Mouse (Mus musculus) kidney, adult 18-20 months (tissue): ENCODE measurements around the gene Cdh23.
A peak's percentile ranks its signal among the peaks of the same experiment; 100 is the strongest.

ENCODE experiments used
- DNase-seq: peaks from one replicate; pipeline ENCODE4 v3.0.0; 2021

The Cdh23 gene

DNA sequence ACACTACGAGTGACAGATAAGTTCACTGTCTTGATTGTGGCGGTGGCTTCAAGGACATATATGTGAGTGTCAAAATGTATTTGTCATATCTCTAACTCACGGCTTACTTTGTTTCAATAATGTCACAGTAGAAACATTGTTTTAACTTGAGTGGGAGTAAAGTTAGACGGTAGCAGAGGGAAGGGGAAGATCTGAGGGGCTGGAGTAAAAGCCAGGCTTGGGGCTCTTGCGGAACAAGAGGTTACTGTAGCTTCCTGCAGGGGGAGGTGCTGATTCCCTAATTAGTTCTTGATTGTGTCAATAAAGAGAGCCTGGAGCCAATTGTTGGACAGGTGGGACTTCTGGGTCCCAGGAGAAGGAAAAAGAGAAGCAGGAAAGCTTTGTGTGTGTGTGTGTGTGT, 70.2 kb downstream of the Cdh23 start:
- DNase-seq, result no peak

DNA sequence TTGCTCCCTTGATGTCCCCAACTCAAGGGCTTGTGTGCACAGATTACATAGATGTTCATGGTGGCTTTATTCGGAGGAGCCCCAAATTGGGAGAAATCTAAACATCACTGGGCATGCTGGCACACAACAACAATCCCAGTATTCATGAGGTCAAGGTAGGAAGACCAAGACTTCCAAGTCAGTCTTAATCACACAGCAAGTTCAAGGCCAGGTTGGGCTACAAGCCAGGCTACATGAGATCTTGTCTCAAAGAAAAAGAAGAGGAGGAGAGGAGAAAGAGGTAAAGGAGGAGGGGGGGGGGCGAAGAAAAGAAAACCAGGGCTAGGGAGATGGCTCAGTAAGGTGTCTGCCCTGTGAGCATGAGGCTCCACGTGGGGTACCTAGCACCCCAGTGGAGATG, 70.8 kb downstream of the Cdh23 start:
- DNase-seq, result no peak

DNA sequence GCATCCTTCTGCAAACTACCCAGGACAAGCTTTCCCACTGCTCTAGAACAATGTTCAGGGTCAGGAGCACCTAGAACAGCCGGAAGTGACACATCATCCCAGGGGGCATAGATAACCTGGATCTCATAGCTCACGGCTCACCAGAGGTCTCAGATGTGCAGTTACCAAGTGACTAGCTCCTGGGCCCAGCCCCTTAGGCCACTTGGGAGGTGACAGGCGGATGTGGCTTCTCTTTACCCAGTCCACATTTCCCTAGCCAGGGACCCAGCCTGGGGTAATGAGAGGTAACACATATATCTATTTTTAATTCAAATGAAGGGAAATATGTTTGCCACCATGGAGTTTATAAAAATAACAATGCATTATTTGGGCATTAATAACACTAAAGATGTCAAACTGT, 71.3 kb downstream of the Cdh23 start:
- DNase-seq, result no peak

DNA sequence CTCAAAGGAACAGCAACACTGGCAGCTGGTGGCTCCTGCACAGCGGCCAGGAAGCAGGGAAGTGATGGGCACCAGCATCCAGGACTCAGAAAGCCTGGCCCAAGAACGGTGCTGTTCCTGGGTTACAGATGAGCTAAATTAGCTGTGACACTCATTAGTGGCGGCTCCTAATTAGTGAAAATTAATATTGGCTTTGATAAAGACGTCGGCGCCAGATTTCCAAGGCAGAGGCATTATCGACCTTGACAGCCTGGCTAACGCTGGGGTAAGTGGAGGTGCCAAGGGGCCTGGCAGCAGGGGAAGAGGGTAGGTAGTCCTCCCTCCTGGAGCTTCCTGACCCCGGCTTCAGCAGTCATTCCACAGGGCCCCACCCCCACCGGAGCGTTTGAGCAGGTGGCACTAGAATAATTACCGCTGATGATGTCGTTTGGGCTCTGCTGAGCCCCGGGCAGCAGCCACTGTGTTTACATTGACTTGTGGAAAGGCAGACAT, 72.0 kb downstream of the Cdh23 start:
- no peak for DNase-seq

DNA sequence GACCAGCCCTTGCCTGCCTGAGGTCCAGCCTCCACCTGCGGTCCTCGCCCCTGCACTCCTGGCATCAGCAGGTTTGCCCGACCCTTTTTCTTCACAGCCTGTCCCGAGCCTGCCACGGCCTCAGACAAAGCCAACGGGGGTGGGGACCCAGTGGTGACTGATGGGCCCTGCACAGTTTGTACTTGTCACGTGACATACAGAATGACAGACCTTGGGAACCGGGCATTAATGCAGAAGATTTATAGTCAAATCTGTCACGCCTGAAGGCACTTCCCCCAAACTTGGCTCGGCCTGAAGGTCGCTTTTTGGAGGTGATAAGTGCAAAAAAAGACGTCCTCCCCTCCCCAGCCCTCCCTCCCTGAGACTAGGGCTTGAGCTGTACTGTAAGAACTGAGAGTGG, 73.5 kb downstream of the Cdh23 start:
- no peak for DNase-seq

DNA sequence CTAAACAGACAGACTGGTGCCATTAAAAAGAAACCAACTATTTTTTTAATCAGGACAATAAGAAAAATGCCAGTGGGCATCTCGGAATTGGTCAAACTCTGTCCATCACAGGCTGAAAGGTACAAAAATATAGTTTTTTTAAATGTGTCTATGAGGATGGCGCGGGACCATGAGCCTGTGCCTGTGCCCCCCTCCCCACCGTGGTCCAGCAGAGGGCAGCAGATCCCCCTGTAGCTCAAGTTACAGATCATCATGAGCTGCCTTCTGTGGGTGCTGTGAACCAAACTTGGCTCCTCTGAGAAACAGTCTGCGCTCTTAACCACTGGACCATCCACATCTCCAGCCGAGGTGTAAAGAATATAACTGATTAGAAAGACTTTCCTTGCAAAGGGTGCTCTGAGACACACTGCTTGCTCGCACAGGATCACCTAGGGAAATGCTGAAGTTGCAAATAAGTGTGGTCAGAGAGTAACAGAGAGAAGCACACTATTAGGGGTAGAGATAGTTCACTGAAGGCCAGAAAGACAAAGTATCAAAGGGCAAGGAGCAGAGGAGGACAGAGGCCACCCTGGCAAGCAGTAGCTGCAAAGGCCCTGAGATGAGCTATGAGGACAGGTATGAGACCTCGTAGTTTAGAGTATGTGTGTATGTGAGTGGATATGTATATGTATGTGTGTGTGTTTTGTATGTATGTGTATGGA, 74.7 kb downstream of the Cdh23 start:
- DNase-seq, result no peak

DNA sequence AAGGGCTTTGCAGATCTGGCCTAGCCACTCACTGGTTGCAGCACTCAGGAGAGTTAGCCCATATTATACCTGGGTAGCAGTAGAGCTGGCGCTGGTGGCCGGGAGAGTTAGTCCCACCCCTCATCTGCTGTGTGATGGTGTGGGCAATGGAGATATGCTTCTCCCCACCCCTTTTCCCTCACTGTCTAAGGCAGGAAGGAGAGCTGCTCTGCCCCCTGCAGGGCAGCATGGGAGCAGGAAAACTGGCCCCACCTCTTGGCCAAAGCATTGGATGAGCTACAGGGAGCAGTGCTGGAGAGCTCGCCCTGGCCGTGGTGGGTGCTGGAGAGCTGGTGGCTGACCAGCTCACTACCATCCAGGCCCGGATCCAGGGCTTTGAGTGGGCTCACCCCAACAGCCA, 80.4 kb downstream of the Cdh23 start:
- DNase-seq, result no peak

DNA sequence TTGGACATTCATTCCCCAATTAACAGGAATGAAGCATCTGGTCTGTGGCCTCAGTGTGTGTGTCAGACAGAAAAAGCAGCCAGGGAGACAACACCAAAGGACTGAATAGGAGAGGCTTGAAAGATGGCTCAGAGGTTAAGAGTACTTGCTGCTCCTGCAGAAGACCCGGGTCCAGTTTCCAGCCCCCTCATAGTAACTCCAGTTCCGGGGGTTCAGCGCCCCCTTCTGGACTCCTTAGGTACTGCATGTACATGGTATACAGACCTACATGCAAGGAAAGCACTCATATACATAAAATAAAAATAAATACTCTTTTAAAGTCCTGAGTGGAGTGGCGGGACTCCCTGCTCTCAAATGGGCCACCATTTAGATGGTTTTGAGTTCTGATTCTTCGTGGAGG, 83.4 kb downstream of the Cdh23 start:
- no peak for DNase-seq

DNA sequence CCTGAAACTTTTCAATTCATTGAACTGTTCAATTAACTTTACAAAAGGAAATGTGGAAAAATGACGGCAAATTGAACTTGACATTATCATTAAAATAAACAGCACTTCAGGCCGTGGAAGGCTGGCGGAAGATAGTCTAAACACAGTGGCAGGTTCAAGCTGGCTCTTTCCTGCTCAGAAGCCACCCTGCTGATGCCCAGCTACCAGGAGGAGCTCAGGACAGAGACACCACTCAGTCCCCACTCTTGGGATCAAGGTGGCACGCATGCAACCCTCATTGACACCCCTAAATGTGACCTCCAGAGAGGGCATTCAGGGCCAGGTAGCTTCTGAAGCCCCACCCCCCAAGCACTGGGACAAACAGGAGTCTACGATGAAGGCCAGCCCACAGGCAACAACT, 89.1 kb downstream of the Cdh23 start:
- no peak for DNase-seq

DNA sequence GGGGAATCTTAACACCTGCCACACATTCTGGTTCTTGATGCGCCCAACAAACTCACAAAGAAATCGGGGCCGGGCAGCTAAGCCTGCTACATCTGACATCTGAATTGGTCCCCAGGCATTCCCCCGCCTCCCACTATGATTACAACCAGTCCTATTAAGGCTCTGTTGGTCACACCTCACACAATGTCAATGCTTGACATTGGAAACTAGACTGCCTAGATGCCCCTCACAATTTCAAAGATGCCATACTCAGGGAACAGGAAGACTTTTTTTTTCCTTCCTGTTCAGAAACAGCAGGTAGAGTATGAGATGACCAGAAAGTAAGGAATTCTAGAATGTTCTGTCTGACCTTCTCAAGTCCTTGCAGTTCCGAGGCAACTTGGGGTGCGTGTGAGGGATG, 89.6 kb downstream of the Cdh23 start:
- DNase-seq, result no peak

DNA sequence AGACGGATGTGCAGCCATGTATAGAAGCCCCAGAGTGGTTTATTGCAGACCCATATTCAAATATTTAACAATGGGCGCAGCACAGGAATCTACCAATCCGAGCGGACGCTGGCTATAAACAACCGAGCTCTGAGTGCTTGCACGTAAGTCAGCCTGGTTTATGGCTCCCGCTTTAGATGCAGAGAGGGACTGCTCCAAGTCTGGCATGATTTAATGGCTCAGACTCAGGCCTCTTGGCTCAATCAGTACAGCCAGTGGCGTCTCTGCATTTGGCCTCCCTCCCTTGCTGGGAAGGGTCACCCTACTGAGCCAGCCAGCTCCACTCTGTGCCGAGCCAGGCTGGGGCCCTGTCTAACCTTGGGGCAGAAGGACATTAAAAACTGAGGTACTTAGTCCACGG, 94.1 kb downstream of the Cdh23 start:
- no peak for DNase-seq

DNA sequence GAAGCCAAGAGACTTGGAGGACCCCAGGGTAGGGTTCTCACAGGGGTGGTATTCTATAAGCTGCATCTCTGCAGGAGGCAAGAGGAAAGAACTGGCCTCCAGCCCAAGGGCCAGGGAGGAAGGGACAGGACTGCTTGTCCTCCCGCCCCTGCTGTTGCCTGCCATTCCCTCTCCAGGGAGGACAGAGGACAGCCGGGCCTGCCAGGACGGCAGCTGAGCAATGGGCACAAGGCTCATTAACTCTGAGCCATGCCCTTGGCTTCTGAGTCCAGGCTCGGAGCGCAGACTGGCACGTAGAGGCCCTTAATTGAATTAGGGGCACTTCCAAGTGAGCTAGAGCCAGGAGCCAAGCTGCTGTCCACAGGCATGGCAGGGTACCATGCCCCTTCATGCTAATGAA, 101.1 kb downstream of the Cdh23 start:
- peak; percentile 6 for DNase-seq

DNA sequence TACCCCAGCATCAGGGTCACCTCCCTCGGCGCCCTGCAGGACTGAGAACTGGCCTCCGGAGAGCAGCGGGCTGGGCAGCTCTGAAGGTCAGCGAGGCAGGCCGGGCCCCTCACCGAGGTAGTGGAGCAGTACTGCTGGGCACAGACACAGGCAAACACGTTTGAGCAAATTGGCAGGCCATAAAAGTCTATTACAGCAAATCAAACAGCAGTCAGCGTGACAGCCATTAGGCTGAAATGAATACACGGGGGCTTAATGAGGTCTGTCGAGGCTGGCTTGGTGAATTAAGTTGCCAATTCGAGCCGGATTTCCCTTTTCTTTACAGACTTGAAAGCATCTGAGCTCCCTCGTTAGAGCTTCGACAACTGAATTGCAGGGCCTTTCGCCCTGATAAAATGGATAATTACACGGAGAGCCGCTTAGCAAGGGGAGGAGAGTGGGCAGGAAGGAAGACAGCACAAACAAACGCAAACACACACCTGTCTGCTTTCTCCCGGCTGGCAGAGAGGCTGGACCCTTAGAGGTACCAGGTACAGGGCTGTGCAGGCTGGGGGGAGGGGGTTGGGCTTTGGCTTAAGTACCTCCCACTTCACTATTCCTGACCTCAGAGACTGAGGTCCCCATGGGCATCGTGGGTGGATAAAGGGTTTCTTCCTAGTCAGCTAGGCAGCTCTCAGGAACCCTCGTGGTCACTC, 103.3 kb downstream of the Cdh23 start:
- no peak for DNase-seq

DNA sequence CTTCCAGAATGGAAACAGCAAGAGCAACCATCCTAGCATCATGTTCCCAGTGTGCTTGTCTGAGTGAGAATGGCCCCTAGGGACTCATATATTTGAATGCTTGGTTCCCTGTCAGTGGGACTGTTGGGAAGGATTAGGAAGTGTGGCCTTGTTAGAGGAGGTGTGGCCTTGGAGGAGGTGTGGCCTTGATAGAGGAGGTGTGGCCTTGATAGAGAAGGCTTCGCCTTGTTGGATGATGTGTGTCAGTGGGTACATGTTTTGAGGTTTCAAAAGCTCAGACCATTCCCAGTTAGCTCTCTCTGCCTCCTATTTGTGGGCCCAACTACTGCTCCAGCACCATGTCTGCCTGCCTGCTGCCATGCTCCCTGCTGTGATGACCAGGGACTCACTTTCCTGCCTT, 105.0 kb downstream of the Cdh23 start:
- DNase-seq, result no peak

DNA sequence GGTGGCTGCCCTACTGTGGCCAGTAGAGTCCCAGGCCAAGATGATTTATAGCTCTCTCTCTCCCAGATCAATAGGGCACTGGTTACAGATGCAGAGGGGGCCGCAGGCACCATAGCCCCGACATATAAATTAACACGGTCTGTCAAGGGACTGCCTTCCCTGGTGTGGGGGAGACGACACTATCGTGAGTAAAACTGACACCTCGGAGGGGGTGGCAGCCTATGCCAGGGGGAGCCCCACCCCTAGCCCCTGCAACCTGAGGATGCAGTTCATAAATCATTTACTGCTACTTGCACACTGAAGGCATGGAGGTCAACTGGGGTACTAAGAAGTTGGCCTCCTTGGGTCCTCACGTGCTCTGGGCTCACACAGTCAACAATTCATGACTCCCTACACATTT, 106.0 kb downstream of the Cdh23 start:
- no peak for DNase-seq

DNA sequence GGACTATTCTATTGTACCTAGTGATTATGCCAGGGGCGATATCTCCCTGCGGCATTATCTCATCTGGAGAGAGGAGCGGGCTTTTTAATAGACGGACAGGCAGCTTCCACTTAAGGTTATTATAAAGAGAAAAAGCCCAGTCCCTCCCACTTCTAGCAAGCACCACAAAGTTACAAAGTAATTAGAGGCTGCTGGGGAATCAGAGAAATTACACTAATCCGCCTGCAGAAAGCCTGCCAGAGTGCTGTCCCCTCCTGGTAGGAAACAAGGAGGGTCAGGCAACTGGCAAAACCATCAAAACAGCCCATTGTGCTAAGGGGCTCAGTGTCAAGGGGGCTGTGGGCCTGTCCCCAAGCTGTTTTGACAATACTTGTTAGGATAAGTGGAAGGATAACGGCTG, 110.6 kb downstream of the Cdh23 start:
- DNase-seq, result no peak

DNA sequence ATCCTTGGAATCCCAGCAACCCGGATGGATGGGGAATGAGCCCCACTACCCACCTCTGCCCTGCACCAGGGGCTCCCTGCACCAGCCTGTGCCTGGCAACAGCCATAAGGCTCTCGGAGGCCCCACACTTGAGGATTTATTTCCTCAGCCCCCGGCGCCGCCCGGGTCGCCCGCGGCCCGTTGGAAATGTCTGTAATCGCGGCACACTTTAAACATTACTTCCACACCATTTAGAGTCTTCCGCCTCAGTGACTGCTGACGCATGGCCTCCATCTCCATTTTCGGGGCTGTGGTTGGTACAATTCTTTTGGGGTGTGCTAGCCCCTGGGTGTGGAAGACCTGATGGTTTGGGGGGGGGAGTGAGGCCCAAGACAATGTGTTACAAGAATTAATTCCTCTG, 113.3 kb downstream of the Cdh23 start:
- no peak for DNase-seq

DNA sequence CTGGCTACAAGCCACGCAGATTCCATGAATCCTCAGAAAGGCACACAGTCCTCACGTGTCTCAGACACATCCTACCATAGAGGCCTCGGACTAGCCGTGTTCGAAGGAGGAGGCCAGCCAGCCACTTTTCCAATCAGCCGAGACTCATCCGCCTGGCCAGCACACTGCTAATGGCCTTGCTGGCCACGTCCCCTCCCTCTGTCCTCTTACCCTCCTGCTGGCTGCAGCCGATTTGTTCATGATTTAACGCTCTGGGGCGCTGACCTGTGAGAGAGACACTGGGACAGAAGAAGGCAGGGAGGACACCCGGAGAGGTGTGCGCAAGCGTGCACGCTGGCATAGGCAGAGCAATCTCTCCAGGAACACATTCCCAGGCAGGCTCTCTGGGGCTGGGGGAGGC, 115.6 kb downstream of the Cdh23 start:
- DNase-seq, result peak; percentile 6

DNA sequence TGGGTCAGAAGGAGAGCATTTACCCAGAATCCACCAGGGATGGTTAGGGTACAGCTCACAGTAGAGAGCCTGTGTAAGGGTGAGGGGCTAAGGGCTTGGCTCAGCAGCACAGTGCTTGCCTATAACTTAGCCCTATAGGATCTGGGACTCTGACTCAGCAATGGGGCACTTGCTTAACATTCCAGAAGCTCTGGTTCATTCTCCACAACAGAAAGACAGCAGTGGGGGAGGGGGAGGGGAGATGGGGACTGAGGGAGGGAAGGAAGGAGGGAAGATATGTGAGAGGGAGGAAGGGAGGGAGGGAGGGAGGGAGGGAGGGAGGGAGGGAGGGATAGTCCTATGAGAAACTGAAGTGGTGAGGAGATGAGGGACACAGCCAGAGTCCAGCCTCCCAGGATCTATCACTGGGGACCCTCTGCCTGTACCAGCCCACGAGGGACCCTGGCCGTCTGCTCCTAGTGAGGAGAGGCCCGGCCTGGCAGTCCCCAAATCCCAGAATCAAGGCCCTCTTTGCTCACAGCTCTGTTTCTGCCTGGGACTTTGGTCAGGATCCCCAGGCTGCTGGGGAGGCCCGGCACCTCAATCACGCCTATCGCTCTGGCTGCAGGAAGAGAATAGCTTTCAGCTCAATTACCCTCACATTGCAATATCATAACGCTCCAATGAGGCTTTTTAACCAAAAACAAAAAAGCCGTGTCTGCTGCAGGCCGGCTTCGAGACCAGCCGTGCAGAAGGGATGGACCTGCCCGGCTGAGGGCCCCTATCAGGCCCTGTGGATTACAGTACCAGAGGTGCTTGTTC, 117.4 kb downstream of the Cdh23 start:
- no peak for DNase-seq

DNA sequence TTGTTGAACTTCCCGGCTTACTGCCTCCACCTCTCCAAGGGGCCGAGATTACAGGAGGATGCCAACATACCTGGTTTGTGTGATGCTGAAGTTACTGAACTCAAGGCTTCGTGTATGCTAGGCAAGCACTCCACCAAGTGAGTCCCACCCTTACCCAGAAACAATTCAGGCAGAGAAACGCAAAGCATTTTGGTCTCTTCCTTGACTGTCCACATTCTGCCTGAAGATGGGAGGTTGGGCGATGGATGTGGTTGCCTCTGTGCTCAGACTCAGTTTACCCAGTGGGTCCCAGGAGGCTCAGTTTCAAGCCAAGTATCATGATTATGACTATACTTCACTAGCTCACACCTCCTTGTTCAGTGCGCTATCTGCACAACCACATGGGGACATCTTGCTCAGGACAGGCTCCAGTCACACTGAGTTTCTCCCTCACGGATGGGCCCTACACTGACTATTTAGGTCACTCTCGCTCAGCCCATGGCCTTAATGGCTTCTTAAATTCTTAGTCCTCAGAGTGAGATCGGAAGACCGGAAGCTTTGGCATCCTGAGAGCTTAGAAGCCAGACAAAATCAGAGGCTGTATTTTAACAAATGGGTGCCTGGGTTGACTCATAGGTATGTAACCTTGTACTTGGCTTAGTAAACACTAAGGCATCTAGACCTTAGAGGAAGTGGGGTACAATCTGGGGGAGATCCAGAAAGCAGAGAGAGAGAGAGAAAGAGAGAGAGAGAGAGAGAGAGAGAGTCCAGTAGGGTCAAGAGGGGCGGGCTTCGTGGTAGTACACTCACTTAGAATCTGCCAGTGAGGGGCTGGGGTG, 118.2 kb downstream of the Cdh23 start:
- no peak for DNase-seq

DNA sequence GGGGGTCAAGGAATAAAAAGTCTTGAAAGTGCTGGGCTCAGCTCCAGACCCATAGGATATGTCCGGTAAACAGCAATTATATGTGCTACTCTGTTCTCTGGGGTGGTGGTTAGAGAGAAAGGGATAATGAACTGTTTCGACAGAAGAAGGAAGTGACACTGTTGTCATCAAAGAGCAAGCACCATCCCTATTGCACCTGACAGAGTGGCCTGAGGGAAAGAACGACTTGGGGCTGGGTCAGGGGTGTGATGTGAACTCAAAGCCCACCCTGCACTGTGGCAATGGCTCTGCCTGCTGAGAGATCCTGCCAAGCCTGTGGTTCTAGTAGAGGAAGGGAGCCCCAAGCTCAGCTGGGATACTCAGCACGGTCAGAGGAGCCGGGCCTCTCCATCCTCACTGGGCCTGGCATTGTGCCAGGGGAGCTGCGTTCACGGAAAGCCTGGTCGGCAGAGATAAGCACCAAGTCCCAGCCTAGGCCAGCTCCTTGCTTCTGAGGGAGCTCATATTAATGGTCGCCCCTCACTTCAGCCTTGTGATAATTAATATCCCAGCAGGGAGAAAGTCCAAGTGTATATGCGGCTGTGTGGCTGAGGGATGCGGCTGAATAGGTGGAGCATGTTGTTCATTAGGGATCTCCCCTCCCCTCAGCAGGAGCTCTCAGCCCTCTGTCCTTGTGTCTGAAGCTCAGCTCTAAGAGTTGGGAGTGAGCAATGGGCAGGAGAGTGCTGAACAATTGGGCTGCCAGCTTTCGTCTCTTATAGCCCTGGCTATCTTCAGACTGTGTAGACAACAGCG, 119.0 kb downstream of the Cdh23 start:
- peak; percentile 44 for DNase-seq

DNA sequence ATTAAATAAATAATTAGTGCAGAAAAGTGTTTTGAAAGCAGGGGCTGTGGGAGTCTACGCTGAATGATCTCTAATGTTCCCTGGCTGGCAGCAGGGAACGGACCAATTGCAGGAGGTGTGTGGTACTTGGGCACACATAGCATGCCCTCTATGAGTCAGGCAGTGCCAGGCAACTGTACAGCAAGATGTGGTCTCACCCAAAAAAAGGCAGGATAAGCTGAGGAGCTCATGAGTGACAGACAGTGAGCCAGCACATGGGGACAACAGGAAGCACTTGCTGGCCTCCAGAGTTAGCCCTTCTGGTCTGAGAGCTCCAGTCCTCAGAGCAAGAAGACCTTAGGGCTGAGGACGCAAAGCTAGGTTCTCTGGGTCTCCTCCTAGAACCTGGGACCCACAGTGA, 121.4 kb downstream of the Cdh23 start:
- no peak for DNase-seq
